Mouse (Mus musculus): ENCODE data around the gene Krba1.

- no peak for TF ChIP-seq EP300 (IDR thresholded peaks at IDR 0.05; ENCODE audit: low read depth)
- TF ChIP-seq CTCF (IDR thresholded peaks at IDR 0.05; ENCODE audit: low read depth), result no peak
These were observed 4.5 kb downstream of the Krba1 start for GRCm38 (mm10) chr6:48399906-48400305.
